Mouse (Mus musculus) brain, embryonic 18.5 days (tissue): Measurements from ENCODE around the gene Mob4.
A peak's percentile ranks its signal among the peaks of the same experiment; 100 is the strongest.

Experiments
- DNase-seq: peaks from one replicate; pipeline ENCODE4 v3.0.0-alpha.2; 2012; ENCODE audit warnings: low read depth, low spot score

Gene Mob4

GRCm38 (mm10) chr1:55131424-55132014 lies 488 bp downstream of the Mob4 start:
- no peak for DNase-seq

DNA sequence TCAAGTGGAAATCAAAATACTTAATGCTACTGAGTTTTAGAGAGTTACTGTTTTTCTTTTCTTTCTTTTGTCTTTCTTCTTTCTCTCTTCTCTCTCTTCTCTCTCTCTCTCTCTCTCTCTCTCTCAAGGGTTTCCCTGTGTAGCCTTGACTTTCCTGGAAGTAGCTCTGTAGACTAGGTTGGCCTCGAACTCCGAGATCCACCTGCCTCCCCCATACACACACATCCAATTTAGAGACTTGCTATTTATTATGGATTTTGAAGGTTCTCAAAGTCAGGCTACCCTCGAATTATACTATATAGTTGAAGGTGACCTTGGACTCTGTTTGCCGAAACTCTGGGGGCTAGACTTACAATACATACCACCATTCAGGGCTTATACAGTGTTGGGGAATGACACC lies 1.3 kb downstream of the Mob4 start:
- DNase-seq = no peak

DNA sequence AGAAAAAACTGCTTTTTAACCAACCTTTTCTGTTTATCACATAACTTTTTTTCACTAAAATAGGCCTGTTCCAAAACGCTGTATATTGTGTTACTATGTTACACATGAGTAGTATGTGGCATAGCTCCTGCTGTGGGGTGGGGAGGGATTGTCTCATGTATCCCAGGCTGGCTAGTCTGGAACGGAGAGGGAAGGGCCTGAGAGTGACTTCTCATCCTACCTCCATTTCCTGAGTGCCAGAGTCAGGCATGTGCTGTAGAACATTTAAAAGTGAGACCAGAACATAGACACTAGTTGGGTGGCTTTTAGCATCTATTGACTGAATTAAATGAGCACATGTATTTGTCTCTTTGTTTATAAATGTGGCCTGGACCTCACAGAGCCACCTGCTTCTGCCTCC lies 2.1 kb downstream of the Mob4 start:
- no peak for DNase-seq

GRCm38 (mm10) chr1:55134301-55134700 lies 3.3 kb downstream of the Mob4 start:
- no peak for DNase-seq

DNA sequence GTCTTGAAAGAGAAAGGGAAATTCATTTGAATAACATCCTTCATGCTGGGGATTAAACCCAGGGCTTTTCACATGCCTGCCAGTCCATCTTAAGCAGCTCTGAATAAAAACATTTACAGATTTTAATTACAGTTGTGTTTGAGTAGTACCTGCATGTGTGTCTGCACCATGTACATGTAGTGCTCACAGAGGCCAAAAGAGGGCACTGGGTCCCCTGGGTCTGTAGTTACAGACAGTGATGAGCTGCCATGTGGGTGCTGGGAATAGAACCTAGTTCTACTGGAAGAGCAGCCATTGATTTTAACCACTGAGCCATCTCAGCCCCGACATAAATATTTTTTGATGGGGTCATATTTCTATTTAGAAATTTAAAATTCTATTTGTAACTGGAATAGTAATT lies 4.8 kb downstream of the Mob4 start:
- DNase-seq = no peak

DNA sequence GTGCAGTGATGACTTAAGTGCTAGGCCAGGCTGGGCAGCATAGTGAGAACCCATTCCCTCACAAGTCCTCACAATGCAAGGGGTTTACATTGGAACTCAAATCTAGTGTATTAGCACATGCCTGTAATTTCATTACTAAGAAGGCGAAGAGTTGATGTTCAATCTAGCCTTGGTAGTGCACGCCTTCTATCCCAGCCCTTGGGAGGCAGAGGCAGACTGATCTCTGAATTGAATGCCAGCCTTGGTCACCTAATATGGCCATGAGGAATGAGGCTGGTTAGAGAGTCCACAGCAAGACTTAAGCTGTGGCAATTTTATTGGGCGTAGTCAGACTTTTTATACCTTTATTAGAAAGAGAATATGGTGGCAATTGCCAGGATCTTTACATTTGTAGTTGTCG lies 13.3 kb downstream of the Mob4 start:
- DNase-seq = no peak

DNA sequence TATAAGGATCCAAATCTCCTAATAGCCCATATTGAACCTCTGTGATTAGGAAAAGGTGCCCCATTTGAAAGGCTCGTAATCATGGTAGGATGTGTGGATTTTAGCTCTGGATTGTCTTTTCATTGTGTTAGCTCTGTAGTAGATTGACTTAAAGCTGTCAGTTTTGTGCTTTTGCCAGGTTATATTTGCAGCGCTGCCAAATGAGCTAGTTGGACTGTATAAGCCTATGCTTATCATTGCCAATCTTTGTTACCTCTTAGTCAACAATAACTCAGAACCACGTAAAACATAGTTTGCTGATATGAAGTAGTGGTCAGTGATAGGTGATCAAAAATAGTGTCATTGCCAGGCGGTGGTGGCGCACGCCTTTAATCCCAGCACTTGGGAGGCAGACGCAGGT lies 14.5 kb downstream of the Mob4 start:
- no peak for DNase-seq

- DNase-seq = no peak
These were observed 26.3 kb downstream of the Mob4 start for GRCm38 (mm10) chr1:55157329-55157728.

GRCm38 (mm10) chr1:55158211-55158610 lies 27.2 kb downstream of the Mob4 start:
- DNase-seq = no peak

- no peak for DNase-seq
These were observed 27.8 kb downstream of the Mob4 start for GRCm38 (mm10) chr1:55158821-55159220.

DNA sequence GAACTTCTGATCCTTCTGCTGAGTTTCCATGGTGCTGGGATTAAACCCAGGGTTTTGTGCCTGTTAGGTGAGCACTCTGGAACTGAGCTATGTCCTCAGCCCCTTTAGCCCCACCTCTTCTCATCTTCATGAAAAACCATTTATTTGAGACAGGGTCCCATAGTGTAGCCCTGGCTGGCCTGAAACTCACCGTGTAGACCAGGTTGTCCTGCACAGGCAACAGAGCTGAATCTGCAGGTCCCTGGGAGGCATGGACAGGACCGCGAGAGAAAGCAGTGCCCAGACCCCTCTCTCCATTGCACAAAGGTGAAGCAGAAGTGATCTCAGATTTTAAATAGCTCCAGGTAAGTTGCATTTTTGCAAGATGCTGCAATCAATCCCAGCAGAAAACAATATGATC lies 29.2 kb downstream of the Mob4 start:
- DNase-seq = no peak

DNA sequence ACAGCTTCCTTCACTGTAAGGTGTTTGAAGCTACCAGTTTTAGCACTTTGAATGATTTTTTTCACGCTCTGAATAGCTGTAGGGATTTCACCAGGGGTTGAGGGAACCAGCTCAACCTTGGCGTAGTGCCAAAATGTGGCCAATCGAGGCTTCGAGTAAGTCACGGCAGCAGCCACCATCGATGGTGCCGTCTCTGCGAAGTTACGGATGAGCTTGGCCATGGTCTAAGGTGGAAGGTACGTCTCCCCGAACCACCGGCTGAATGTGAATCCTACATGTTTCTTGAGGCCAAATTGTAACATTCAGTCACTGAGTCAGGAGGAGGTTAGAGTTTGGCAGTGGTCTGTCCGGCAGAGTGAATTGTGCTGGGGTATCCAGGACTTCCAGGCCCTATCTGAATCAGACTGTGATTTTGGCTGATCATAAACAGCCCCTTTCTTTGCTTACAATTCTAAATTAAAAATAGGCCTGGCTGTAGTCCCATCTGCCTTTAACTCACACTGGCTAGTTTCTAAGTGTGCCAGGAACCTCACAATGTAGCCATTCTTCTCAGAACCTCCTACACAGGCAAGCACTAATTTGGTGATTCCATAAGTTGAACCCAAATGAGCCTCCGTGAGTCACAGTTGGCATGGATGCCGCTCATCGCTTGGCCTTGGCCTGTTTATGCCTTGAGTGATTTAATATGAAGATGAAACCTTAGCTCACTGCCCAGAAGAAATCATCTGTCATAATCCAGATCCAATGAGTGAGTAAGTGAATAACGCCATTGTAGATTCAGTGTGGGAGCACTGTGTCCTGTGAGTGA lies 30.0 kb downstream of the Mob4 start:
- peak; percentile 47 for DNase-seq

DNA sequence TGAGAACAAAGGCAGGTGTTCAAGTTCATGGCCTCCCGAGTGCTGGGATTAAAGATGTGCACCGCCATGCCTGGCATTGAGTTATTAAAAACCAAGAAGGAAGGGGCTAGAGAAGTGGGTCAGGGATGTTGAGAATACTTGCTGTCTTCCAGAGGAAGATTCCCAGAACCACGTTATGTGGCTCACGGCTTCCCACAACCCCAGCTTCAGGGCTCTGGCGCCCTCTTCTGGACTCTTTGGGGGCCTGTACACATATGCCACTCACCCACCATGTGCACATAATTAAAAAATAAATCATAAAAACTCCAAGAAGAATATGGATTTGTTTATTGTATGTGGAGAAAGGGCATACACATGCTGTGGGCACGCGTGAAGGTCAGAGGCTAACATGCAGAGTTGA lies 30.9 kb downstream of the Mob4 start:
- DNase-seq = no peak

- no peak for DNase-seq
These were observed 31.8 kb downstream of the Mob4 start for GRCm38 (mm10) chr1:55162781-55163180.

DNA sequence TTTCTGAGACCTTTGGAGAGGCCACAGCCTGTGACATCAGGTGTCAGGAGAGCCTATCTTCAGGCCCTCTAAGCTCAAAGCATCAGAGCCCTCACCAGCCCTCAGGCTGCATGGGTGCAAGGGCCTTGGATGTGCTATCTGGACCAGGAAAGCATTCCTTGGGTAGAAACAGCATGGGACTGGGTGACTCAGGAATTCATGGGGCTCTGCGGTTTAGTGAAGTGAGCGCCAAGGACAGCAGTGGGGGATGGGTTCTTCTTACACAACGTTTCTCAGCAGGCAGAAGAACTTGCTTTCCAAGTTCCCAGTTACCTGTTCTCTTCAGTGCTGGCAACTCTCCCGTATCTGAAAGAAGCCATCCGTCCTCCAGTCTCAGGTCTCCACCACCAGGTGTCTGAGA lies 33.0 kb downstream of the Mob4 start:
- no peak for DNase-seq

- no peak for DNase-seq
These were observed 36.5 kb downstream of the Mob4 start for GRCm38 (mm10) chr1:55167560-55167959.

- DNase-seq = no peak
These were observed 37.6 kb downstream of the Mob4 start for GRCm38 (mm10) chr1:55168591-55168990.

GRCm38 (mm10) chr1:55171361-55172325 lies 40.6 kb downstream of the Mob4 start:
- DNase-seq = no peak

- no peak for DNase-seq
These were observed 42.9 kb downstream of the Mob4 start for GRCm38 (mm10) chr1:55173720-55174557.

DNA sequence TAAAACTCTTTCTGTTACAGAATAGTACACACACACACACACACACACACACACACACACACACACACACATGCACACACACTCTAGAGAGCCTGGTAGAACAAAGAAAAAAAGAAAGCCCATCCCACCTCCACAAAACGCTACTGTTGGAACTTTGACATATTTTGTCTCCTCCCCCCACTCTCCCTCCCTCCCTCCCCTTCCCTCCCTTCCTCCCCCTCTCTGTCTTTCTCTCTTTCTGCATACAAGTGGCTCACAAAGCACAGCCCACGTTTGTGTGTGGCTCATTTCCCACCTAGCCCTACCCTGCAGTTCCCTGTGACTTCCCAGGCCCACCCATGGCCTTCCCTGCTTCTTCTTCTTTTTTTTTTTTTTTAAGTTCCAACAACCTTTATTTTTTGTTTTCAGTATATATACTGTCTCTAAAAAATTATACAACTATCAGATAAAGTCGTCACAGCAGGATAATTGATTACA lies 43.6 kb downstream of the Mob4 start:
- no peak for DNase-seq

GRCm38 (mm10) chr1:55179917-55180566 lies 49.0 kb downstream of the Mob4 start:
- DNase-seq = no peak
